Mouse (Mus musculus): Measurements from ENCODE around the gene Col15a1. TPM values are rescaled to one million over a fixed set of nuclear protein-coding genes. Genes with fewer than 3 reads are reported as not detected.

Col15a1 gene
- polyA plus RNA-seq, 1 experiment from 2014 or later, result 0.09 TPM

DNA sequence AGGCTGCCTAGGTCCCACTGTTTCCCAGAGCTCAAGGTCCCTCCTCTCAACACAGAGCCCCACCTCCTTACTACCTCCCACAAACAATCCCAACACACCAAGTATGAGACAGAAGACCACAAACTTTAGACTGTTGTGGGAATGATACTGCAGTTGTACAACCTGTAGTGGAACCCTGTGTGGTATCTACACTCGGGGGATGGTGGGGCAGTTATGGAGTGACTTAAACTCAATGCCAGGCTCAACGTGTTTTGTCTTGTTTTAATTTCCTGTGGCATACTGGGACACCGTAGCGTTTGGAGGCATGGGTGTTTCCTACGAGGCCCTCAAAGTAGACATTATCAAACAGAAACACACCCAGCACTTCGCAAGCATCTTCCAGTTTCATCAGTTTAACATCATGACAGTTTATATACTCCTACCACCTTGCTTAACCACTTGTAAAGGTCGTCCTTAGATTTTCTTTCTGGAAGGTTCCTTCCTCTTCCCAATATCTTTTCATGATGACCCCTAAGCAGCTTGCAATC is 86.6 kb downstream of the Col15a1 start:
- in situ Hi-C loops (cut with MboI; ENCODE audit: low pct_unique_long_range_greater_than_20kb), result loop anchor here (5.0 kb wide), 2 partner anchors 42 to 58 kb away; partner anchors contain the start of gene Tgfbr1
- ATAC-seq, result peak; percentile 9
- no peak for TF ChIP-seq CTCF (IDR thresholded peaks at IDR 0.05)
- H3K27me3 ChIP-seq, result no peaks in the 10 kb centered on the region
- no peak for DNase-seq (ENCODE audit: low read depth, low spot score)
- ChIA-PET POLR2A (interaction anchor here (0.5 kb wide), 1 partner anchor 32 kb away, joined by 9 read pairs; no protein-coding TSS in a partner anchor), CTCF (interaction anchor here (0.9 to 1.6 kb wide), 3 partner anchors 10 to 48 kb away, joined by 3 to 5 read pairs (median 4); no protein-coding TSS in a partner anchor)

DNA sequence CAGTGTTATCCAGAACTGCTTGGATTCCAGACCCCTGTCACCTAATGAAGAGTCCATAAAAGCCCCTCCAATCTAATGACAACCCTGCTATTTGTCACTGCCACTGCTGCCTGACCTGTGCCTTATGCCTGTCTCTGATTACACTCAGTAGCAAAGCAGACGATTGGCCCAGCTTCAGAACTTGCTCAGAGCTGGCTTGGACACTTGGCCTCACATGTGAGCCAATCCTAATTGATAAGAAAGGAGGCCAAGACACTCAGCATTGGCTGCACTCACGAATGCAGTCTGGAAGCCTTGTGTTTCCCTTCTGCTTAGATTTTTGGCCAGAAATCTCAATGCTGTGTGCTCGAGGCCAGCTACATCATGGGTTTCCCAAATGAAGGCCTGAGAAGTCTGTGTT is 87.6 kb downstream of the Col15a1 start:
- ATAC-seq, result no peak
- DNase-seq (ENCODE audit: low read depth, low spot score), result no peak
- POLR2A ChIA-PET, result interaction anchor here (0.5 to 1.3 kb wide), 2 partner anchors 31 to 57 kb away, joined by 7 to 9 read pairs; partner anchors contain the start of gene Tgfbr1
- no peaks in the 10 kb centered on the region for H3K27me3 ChIP-seq
- TF ChIP-seq CTCF (IDR thresholded peaks at IDR 0.05), result no peak
- CTCF ChIA-PET, result interaction anchor here (1.6 kb wide), 1 partner anchor 15 kb away, joined by 5 read pairs; no protein-coding TSS in a partner anchor
- in situ Hi-C loops (cut with MboI; ENCODE audit: low pct_unique_long_range_greater_than_20kb), result no loop called here

GRCm38 (mm10) chr4:47300701-47301100 is 92.7 kb downstream of the Col15a1 start:
- in situ Hi-C loops (cut with MboI; ENCODE audit: low pct_unique_long_range_greater_than_20kb), result no loop called here
- TF ChIP-seq CTCF (IDR thresholded peaks at IDR 0.05), result no peak
- ChIA-PET CTCF (interaction anchor here (1.1 kb wide), 1 partner anchor 53 kb away, joined by 4 read pairs; no protein-coding TSS in a partner anchor), POLR2A (no interaction called here)
- DNase-seq (ENCODE audit: low read depth, low spot score), result no peak
- ATAC-seq, result no peak
- no peaks in the 10 kb centered on the region for H3K27me3 ChIP-seq

GRCm38 (mm10) chr4:47302610-47303009 is 94.6 kb downstream of the Col15a1 start:
- ATAC-seq (no peak), DNase-seq (ENCODE audit: low read depth, low spot score) (no peak)
- TF ChIP-seq CTCF (IDR thresholded peaks at IDR 0.05), result no peak
- no peaks in the 10 kb centered on the region for H3K27me3 ChIP-seq
- in situ Hi-C loops (cut with MboI; ENCODE audit: low pct_unique_long_range_greater_than_20kb), result no loop called here
- ChIA-PET CTCF (no interaction called here), POLR2A (no interaction called here)

DNA sequence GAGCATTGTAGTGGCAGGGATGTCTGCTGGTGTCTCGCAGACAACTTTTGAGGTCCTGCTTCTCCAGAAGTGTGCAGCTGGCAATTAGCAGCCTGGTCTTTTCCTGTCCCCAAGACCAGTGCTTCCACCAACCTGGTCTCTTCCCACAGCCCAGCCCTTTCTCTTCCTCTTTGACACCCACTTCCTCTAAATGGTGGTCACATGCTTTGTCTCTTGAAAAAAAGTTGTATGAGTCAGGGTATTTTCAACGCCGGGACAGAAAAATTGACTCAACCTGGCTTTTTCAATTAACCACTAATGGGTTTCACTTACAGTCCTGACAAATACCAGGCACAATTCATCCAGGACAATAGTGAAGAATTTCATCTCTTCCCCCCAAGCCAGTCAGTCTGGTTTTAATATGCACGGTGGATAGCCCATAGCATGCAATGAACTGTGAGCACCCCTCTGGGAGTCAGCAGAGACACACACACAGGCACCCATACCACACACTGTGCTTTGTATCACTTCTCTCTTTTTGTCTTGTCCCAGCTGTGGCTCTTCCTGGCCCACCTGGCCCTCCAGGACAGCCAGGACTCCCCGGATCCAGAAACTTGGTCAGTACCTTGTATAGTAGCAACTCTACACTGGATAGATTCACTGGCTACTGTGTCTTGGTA is 95.5 kb downstream of the Col15a1 start:
- ATAC-seq (peak; percentile 51), DNase-seq (ENCODE audit: low read depth, low spot score) (peak; percentile 61)
- ChIA-PET POLR2A (no interaction called here), CTCF (no interaction called here)
- H3K27me3 ChIP-seq, result no peaks in the 10 kb centered on the region
- in situ Hi-C loops (cut with MboI; ENCODE audit: low pct_unique_long_range_greater_than_20kb), result no loop called here
- TF ChIP-seq CTCF (IDR thresholded peaks at IDR 0.05), result no peak

- no peak for TF ChIP-seq CTCF (IDR thresholded peaks at IDR 0.05)
- DNase-seq (ENCODE audit: low read depth, low spot score) (peak; percentile 62), ATAC-seq (peak; percentile 63)
- CTCF ChIA-PET, result interaction anchor here (1.6 kb wide), 1 partner anchor 14 kb away, joined by 5 read pairs; no protein-coding TSS in a partner anchor
- in situ Hi-C loops (cut with MboI; ENCODE audit: low pct_unique_long_range_greater_than_20kb), result no loop called here
- POLR2A ChIA-PET, result interaction anchor here (1.1 to 1.7 kb wide), 2 partner anchors 21 to 52 kb away, joined by 3 to 5 read pairs; no protein-coding TSS in a partner anchor
- no peaks in the 10 kb centered on the region for H3K27me3 ChIP-seq
Measured at GRCm38 (mm10) chr4:47309886-47310625, 102.1 kb downstream of the Col15a1 start.

DNA sequence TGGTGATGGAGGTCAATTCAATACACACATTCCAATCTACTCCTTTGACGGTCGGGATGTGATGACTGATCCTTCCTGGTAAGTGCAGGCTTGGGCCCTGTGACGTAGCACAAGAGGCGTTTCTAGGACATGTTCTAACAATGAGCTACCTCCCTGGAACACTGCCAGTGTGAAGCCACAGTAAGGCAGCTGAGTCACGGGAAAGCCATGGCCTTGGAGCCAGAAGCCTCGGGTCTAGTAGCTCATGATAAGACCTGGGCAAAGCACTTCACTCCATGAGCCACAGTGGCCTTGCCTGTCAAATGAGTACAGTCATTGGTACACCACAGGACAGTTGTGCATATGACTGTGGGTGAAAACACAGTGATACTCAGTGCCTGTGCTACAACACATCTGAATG is 102.9 kb downstream of the Col15a1 start:
- DNase-seq (ENCODE audit: low read depth, low spot score), result peak; percentile 96
- no peak for TF ChIP-seq CTCF (IDR thresholded peaks at IDR 0.05)
- ChIA-PET POLR2A (interaction anchor here (1.7 kb wide), 1 partner anchor 53 kb away, joined by 5 read pairs; no protein-coding TSS in a partner anchor), CTCF (interaction anchor here (1.3 to 1.6 kb wide), 2 partner anchors 15 to 37 kb away, joined by 5 read pairs; no protein-coding TSS in a partner anchor)
- ATAC-seq, result peak; percentile 82
- in situ Hi-C loops (cut with MboI; ENCODE audit: low pct_unique_long_range_greater_than_20kb), result no loop called here
- H3K27me3 ChIP-seq, result no peaks in the 10 kb centered on the region

DNA sequence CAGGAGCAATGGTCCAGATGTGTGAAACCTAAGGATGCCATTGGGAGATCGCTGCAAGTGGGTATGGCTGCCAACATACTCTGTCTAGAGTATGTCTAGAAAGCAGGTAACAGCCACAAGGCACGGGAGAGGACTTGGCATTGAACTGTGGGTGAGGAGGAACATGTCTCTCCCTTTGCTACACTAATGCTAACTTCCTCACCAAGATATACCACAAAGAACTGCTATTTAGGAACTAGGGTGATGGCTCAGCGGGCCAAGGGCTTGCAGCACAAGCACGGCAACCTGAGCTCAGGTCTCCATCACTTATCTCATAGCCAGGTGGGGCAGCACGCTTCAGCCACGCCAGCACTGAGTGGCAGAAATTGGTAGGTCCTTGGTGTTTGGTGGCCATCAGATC is 103.5 kb downstream of the Col15a1 start:
- no peak for TF ChIP-seq CTCF (IDR thresholded peaks at IDR 0.05)
- H3K27me3 ChIP-seq, result no peaks in the 10 kb centered on the region
- CTCF ChIA-PET, result interaction anchor here (1.3 to 1.6 kb wide), 3 partner anchors 16 to 41 kb away, joined by 3 to 5 read pairs (median 5); no protein-coding TSS in a partner anchor
- in situ Hi-C loops (cut with MboI; ENCODE audit: low pct_unique_long_range_greater_than_20kb), result no loop called here
- POLR2A ChIA-PET, result no interaction called here
- ATAC-seq (no peak), DNase-seq (ENCODE audit: low read depth, low spot score) (no peak)

GRCm38 (mm10) chr4:47311929-47312328 is 104.0 kb downstream of the Col15a1 start:
- ATAC-seq (no peak), DNase-seq (ENCODE audit: low read depth, low spot score) (no peak)
- in situ Hi-C loops (cut with MboI; ENCODE audit: low pct_unique_long_range_greater_than_20kb), result no loop called here
- CTCF ChIA-PET, result interaction anchor here (1.3 to 1.5 kb wide), 2 partner anchors 38 to 40 kb away, joined by 3 to 5 read pairs; no protein-coding TSS in a partner anchor
- POLR2A ChIA-PET, result no interaction called here
- no peak for TF ChIP-seq CTCF (IDR thresholded peaks at IDR 0.05)
- H3K27me3 ChIP-seq, result no peaks in the 10 kb centered on the region

DNA sequence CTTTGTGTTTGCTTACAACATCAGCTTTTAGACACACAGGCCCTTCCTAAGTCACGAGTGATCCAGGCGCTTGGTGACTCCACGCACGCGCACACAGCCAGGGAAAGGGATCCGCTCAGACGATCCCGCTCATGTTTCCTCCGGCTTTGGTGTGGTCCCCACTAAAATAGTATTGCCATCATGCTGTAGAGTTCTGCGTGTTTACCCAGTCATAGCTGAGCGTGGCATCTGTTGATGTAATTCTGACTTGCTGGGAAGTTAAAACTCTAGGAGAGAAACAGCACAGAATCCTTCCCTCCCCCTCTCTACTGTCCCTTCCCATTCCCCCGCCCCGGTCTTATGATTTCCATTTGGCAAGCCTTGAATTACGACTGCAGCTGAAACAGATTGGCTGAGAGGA is 104.7 kb downstream of the Col15a1 start:
- no peaks in the 10 kb centered on the region for H3K27me3 ChIP-seq
- ChIA-PET POLR2A (no interaction called here), CTCF (interaction anchor here (1.5 kb wide), 1 partner anchor 39 kb away, joined by 3 read pairs; no protein-coding TSS in a partner anchor)
- TF ChIP-seq CTCF (IDR thresholded peaks at IDR 0.05), result no peak
- no peak for DNase-seq (ENCODE audit: low read depth, low spot score)
- in situ Hi-C loops (cut with MboI; ENCODE audit: low pct_unique_long_range_greater_than_20kb), result no loop called here
- no peak for ATAC-seq

Measured in Patski (cell line).